Mouse (Mus musculus) left cerebral cortex, adult 2 months (tissue): ENCODE data around the gene Heatr5a. TPM values are rescaled to one million over a fixed set of nuclear protein-coding genes. Genes with fewer than 3 reads are reported as not detected.

ENCODE experiments used
- DNase-seq, 2 experiments: peaks; one replicate each; pipeline ENCODE4 v3.0.0; 2021 to 2022; ENCODE audit warnings: low spot score in 2 of 2, mixed read lengths in 1 of 2; ENCODE audit errors: extremely low spot score in 1 of 2
- H3K27ac ChIP-seq: fragments of 200-600 bp; 2 replicates; pipeline ENCODE4 v1.8.1; 2022
- H3K4me3 ChIP-seq: fragments of 200-600 bp; 2 replicates; pipeline ENCODE4 v1.8.1; 2022
- CTCF ChIP-seq: fragments of 200-600 bp; IDR thresholded peaks from 2 replicates; pipeline ENCODE4 v1.8.1; 2022; ENCODE audit warnings: antibody characterized with exemption, mild to moderate bottlenecking, moderate library complexity
- intact Hi-C: fragments of 180-260 bp; cut with DNase I; formaldehyde crosslinking; loops from one replicate; pipeline ENCODE4 v1.15.1; 2025
- total RNA-seq, 2 experiments: library from RNA; stranded (reverse); gene quantifications; 2 replicates each; pipeline ENCODE4 v1.2.3; 2021

Heatr5a gene
- total RNA-seq, 2 experiments from 2014 or later, result 7.5 to 8.9 TPM

DNA sequence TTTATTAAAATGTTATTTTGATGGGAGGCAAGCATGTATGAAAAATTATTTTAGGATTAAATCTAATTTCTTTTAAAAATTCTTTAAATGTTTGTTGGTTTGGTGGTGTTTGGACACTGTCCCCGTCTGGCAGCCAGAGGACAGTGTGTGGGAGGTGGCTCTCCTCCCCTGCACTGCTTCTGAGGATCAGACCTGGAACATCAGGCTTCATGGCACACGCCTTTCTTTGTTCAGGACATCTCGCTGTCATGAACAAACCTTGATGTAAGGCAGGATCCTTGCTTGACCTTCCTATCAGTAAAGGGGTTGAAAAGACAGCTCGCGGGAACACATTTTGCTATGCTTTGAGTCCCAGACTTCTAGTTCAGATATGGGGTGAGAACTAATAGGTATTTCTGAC lies 61.9 kb downstream of the Heatr5a start:
- DNase-seq, result no peak
- Histone ChIP-seq H3K4me3 (no peak overlapping the region), H3K27ac (no peak overlapping the region)
- TF ChIP-seq CTCF, result no peak
- intact Hi-C loops, result no loop called here

DNA sequence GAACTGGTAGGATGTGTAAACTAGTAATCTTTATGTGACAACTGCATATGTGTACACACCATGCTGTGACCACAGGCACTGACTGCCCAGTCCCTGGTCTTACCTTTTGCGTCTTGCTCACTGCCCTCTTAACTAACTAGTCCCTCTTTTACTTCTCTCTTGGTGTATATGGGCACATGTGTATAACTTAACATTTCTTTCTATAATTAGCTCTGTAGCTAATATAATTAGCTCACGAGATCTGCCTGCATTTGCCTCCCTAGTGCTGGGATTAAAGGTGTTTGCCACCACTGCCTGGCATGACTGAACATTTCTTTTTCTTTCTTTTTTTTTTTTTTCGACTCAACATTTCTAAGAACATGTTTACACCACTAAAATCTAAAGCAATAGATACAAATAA lies 63.6 kb downstream of the Heatr5a start:
- no peak for TF ChIP-seq CTCF
- no peak overlapping the region for H3K4me3 ChIP-seq
- no peak overlapping the region for H3K27ac ChIP-seq
- no peak for DNase-seq
- intact Hi-C loops, result no loop called here

DNA sequence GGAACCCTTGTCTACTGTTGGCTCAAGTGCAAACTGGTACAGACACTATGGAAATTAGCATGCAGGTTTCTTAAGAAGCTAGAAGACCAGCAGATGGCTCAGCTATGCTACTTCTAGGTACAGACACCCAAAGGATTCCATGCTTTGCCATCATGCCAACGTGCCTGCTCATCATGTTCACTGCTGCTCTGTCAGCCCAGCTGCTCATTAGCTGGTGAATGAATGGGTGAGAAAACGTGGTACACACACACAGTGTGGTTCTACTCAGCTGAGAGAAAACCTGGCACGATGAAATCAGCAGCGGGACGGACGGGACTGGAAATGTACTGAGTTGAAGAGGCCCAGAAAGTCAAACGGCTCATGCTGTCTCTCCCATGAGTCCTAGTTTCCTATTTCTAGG lies 70.6 kb downstream of the Heatr5a start:
- Histone ChIP-seq H3K4me3 (no peak overlapping the region), H3K27ac (no peak overlapping the region)
- TF ChIP-seq CTCF, result no peak
- no peak for DNase-seq
- intact Hi-C loops, result no loop called here

DNA sequence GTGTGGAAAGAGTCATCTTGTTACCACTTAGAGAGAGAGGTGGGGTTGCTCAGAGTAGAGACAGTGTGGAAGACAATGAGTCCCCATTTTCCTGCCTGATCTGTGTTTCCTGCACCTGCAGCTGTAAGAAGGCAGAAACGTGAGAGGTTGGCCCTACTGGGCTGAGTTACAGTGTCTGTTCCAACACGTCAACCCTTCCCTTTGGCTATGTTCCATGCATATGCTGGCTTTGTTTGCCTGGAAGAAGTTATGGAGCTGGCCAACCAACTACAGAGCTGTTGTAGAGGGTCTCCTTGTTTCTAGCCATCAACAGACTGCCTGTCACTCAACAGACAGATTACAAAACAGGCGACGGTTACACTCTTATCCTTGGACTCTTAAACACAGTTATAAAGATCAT lies 74.2 kb downstream of the Heatr5a start:
- intact Hi-C loops, result no loop called here
- no peak for DNase-seq
- H3K27ac ChIP-seq, result no peak overlapping the region
- no peak for TF ChIP-seq CTCF
- H3K4me3 ChIP-seq, result no peak overlapping the region

DNA sequence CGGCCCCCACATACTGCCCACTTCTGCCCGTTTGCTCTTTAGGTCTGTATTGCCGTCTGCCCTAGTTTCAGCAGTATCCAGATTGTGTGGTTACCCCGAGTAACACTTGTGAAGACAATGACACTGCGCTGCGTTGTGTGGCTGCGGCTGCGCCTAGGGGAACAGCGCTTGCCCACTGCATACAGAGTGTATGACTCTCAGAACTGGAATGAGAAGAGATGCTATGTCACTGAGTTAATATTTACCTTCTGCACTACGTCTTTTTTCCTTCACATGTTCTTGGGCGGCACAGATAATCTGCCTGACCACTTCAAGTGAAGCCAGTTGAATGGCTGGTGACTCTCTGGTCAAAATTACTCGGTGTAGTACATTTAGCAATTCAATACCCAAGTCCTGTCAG lies 82.5 kb downstream of the Heatr5a start:
- TF ChIP-seq CTCF, result no peak
- Histone ChIP-seq H3K27ac (no peak overlapping the region), H3K4me3 (no peak overlapping the region)
- DNase-seq, result no peak
- intact Hi-C loops, result no loop called here

DNA sequence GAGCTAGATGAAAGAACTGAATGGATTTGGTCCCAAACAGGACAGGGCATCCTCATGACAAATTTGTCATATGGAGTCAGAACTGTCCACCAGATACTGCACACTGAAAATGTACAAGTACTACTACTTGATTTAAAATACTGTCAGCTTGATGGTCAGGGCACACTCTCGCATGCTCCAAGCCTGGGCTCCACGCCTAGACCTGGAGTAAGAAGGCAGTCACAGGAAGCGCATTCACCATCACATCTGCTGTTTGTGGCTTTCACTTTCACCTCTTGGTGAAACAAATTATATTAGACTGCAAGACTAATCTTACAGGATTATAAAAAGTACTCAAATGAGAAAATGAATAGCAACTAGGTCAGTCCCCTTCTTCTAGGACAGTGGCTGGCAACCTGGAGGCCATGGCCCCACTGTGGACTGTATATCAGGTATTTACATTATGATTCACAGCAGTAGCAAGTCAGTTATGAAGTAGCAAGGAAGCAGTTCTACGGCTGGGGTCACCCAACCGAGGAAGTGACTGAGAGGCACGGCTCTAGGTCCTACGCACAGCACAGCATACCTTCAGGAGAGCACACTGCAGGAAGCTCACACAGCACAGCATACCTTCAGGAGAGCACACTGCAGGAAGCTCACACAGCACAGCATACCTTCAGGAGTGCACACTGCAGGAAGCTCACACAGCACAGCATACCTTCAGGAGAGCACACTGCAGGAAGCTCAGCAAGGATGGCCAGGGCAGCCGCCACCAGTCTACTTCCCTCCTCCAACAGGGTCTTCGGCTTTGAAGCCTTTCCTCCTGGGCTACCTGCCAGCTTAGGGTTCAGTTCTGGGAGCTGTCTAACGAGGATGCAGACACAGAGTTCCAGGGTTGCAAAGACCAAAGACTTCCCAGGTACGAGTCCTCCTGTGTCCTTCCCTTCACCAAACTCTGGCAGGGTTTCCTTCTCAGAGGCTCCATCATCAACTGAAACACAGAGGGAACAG lies 83.5 kb downstream of the Heatr5a start:
- no peak overlapping the region for H3K4me3 ChIP-seq
- no peak for DNase-seq
- no peak for TF ChIP-seq CTCF
- intact Hi-C loops, result no loop called here
- H3K27ac ChIP-seq, result no peak overlapping the region

DNA sequence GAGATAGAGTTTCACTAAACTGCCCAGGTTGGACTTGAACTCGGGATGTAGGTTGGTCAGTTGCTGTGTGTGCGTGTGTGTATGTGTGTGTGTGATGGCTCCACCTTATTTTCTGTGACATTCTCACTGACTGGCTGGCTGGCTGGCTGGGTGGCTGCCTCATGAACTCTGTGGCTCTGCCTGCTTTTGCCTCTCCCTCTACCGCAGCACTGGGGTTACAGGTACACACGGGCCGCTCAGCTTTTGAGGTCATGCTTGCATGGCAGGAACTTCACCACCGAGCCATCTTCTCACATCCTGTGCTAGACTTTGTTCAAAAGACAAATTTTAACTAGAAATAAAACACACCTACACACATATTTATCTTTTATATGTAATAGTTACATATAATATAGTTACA lies 84.8 kb downstream of the Heatr5a start:
- intact Hi-C loops, result no loop called here
- Histone ChIP-seq H3K27ac (no peak overlapping the region), H3K4me3 (no peak overlapping the region)
- DNase-seq, result no peak
- no peak for TF ChIP-seq CTCF

DNA sequence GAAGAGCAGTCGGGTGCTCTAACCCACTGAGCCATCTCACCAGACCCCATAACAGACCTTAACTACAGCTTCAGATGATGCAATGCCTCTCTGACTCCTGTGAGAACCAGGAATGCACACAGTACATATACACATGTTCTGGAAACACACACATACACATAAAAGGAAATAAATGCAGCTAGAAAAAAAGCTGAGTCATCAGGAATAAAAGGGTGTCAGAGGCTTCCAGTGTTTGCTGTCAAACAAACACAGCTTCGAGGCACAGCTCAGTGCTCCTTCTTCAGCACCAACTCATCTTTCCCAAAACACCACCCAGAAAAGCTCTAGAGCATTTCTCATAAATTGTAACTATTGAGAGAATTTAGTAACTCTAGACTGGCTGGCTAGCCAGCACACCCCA lies 86.3 kb downstream of the Heatr5a start:
- Histone ChIP-seq H3K27ac (no peak overlapping the region), H3K4me3 (no peak overlapping the region)
- TF ChIP-seq CTCF, result no peak
- intact Hi-C loops, result no loop called here
- DNase-seq, result no peak

DNA sequence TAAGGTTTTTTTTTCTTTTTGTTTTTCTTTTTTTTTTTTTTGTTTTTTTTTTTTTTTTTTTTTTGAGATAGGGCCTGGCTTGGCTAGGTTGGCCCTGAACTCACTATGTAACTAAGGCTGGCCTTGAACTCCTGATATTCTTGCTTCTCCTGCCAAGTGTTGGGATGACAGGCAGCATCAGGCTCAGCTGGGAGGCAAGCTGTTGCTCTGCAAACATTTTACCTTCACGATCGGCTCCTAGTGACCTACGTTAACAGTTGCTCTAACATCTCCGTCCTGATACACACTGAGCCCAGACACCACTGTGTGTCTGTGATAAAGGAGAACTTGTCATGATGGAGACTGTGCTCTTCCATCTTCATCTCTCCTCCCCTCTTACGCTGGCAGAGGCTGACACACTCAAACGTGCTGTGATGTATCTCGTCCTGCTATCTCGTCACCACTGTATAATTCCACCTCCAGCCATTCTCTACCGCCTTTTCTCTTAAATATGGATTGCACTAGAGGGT lies 87.8 kb downstream of the Heatr5a start:
- intact Hi-C loops, result no loop called here
- no peak for TF ChIP-seq CTCF

DNA sequence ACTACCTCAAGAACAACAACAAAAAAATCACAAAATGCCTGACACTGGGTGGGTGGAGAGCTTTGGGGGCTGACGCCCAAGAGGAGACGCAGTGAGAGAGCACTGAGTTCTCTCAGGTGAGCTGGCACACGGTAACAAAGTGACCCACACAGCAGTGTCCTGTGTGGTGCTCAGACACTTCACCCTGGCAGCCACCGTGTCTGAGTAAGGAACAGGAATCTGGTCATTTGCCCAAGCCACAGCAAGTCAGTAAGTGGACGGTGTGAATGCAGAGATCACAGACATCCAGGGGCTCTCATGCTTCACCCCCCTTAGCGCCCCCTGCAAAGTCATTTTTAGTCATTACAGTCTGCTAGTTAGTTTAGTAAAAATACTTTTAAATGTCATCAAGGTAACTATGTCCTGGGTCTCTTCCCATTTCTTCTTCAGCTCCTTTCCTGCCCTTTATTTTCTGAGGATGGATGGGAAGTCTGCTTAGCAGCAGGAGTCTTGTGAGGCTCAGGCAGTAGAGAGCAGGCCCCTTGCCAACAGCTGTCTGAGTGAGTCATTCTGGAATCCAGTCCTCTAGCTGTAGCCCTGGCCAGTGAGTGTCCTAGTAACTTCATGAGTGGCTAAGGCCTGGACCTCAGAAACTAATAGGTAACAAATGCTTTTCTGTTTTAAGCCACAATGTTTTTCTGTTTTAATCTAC lies 88.4 kb downstream of the Heatr5a start:
- intact Hi-C loops, result no loop called here
- no peak for DNase-seq
- no peak for TF ChIP-seq CTCF
- no peak overlapping the region for H3K4me3 ChIP-seq
- no peak overlapping the region for H3K27ac ChIP-seq

More for the DNA sequence above, 87.8 kb downstream of the Heatr5a start:
- no peak for DNase-seq
- Histone ChIP-seq H3K4me3 (no peak overlapping the region), H3K27ac (no peak overlapping the region)

DNA sequence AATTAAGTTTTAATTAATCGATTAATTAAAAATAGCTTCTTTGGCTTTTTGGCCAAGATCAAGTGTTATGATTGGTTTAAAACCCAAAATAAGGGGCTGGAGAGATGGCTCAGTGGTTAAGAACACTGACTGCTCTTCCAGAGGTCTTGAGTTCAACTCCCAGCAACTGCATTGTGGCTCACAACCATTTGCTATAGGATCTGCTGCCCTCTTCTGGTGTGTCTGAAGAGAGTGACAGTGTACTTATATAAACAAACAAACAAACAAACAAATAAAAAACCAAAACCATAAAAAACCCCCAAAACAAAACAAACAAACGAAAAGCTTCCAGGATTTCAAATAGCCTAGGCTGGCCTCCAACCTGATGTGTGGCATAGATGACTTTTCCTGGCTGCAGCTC lies 89.3 kb downstream of the Heatr5a start:
- no peak overlapping the region for H3K4me3 ChIP-seq
- DNase-seq, result no peak
- H3K27ac ChIP-seq, result no peak overlapping the region
- intact Hi-C loops, result no loop called here
- TF ChIP-seq CTCF, result no peak; the same call in 1 of the 2 replicates

DNA sequence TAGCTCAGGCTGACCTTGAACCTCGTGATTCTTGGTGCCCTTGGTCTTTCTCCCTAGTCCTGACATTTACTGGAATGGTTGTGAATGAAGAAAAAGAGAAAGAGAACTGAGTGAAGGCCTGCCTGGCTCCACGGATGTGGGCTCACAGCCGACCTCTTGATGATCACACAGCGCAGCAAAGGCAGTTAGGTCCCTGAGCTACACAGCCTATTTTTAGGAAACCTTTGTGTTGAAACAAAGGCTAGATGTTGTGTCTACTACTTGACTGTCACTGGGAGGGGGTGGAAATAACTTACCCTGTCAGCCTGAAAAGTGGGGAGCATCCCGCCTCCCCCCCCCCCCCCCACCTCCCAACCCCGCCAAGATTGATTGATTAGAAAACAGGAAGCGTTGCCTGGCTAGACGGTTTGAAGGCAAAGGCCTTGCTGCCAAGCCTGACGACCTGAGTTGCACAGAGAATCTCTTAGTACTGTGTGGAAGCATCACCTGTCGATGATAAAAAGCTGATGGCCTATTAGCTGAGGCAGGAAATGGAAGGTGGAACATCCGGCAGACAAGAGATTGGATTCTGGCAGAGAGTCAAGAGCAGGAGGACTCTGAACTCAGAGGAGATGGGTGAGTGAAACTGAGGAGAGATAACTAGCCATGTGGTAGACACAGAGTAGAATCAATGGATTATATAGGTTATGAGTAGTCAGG lies 99.5 kb downstream of the Heatr5a start:
- Histone ChIP-seq H3K27ac (no peak overlapping the region), H3K4me3 (no peak overlapping the region)
- no peak for TF ChIP-seq CTCF
- no peak for DNase-seq
- intact Hi-C loops, result no loop called here
